Comparison of ENCODE assay signal across 12 mouse cellular contexts in genomic region chr9:42035213-42035765, GRCm38 (mm10).
DNase-seq lines count a peak whose midpoint lies in the region; TF ChIP-seq lines count a peak whose summit lies in the region.
"Had no signal": no experiment of that assay in that cellular context is flagged by ENCODE, and none has a peak within 500 bp of the region (broad histone marks: within the 10 kb centered on the region; RNA-seq: fewer than 3 reads in every experiment).

No protein-coding gene starts in this region.

- no peak overlapping the region for H3K4me3 ChIP-seq in gastrocnemius, adult 2 months
- H3K4me3 ChIP-seq: heart, embryonic 10.5 days; midbrain, embryonic 12.5 days; neural tube, embryonic 12.5 days had no signal

- DNase-seq in gastrocnemius, adult 2 months: peak; percentile 50
- DNase-seq in gastrocnemius, postnatal 4 days (ENCODE audit: low spot score in 2 of 2): no peak
- DNase-seq in layer of hippocampus, adult 11-12 months (ENCODE audit: low spot score): peak; percentile 48
- DNase-seq in layer of hippocampus, adult 8-10 months (ENCODE audit: low spot score in 2 of 2): no peak
- DNase-seq in adrenal gland, postnatal 14 days: peak; percentile 23
- peak; percentile 84 for DNase-seq in cerebellum, adult 8-10 months
- no peak for DNase-seq in frontal cortex, postnatal 14 days (ENCODE audit: low spot score in 2 of 2)
- no peak for DNase-seq in lung, postnatal 4 days
- DNase-seq: right cerebral cortex, adult 18-20 months had no signal

- intact Hi-C loops in gastrocnemius, adult 2 months (cut with DNase I): no loop called here

- H3K27ac ChIP-seq in gastrocnemius, adult 2 months: no peak overlapping the region
- H3K27ac ChIP-seq: heart, embryonic 10.5 days; midbrain, embryonic 12.5 days; neural tube, embryonic 12.5 days had no signal

- TF ChIP-seq CTCF in gastrocnemius, adult 2 months (IDR thresholded peaks at IDR 0.05): no peak

Comparison
In these comparisons a context has a peak if more than half of its experiments do, and no peak if none do; other contexts are left out.
1. DNase-seq: peak in gastrocnemius, adult 2 months (single experiment), layer of hippocampus, adult 11-12 months (single experiment), adrenal gland, postnatal 14 days (single experiment) and cerebellum, adult 8-10 months (single experiment); none in gastrocnemius, postnatal 4 days (0 of 2), layer of hippocampus, adult 8-10 months (0 of 2), frontal cortex, postnatal 14 days (0 of 2) and lung, postnatal 4 days (0 of 2).